Mouse (Mus musculus): ENCODE measurements at regions not wholly inside any gene's neighbourhood (a gene's known extent, or its start where the extent isn't known, plus 50 kb on each side); places are given as distances from the start of the nearest gene placed in this dataset.
A peak's percentile ranks its signal among the peaks of the same experiment; 100 is the strongest.

DNA sequence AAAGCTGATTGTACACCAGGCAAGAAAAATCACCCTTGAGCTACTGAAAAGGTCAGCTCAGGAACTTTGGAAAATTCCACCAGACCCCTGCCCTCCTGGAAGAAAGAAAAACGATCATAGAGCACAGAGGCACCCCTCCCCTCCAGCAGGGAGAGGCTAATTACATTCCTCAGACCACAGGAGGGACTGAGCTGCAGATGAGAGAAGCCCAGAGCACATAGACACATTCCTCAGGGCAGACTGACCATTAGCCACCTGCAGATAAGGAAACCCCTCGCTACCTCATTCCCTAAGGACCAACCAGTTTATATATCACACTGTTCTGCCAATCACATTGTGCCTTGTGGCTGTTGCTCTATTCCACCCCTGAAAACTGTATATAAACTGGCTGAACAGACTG is 230.3 kb downstream of the Parp8 start:
- DNase-seq: no peak

DNA sequence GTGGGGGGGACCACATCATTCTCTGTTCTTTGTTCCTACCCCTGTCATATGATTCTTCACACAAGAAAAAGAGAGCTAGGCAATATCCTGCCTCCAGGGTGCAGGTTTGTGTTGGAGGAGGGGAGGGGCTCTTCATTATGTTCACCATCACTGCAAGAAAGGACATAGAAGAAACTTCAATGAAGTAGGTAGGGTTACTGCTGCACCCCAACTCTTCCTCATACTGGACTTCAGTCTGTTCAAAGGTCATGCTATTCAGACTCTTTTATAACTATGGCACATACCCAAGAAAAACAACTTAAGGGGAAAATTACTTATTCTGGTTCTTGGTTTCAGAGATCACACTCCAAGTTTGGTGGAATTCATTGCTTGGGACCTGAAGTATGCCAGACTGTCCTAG is 243.7 kb downstream of the Parp8 start:
- DNase-seq: no peak

DNA sequence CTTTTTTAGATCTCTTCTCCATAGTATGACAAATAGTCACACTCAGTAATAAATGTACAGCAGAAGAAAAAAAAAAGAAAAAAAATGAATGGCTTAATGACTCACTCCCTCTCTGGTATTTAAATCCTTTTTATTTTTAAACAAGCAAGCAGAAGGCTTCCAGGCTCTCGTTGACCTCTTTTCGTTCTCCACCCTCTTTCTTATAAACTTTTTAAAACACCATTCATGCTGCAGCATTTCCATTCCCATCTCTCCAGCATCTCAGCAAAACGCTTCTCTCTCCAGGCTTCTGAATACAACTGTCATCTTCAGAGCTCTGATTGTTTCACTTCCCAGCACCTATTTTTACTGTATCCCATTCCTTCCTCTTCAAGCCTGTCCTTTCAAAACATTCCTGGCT is 259.8 kb downstream of the Parp8 start:
- no peak for DNase-seq

DNA sequence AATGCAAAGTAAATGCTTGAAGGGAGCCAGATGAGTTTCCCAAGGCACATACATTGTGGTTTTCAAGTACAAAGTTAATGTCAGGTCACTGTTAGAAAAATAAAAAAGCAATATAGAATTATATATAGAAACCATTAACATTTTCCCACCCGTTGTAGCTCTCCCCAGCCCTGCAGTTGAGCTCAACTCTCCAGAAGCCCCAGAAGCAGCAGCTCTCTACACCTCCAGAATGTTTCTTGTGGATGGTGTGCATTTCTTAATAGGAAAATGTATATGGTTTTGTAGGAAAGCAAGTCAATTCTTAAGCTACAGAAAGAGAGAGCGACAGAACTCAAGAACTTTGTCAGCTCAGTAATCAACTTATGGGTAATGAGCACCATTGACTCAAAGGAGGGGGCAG is 265.4 kb downstream of the Parp8 start:
- no peak for DNase-seq

DNA sequence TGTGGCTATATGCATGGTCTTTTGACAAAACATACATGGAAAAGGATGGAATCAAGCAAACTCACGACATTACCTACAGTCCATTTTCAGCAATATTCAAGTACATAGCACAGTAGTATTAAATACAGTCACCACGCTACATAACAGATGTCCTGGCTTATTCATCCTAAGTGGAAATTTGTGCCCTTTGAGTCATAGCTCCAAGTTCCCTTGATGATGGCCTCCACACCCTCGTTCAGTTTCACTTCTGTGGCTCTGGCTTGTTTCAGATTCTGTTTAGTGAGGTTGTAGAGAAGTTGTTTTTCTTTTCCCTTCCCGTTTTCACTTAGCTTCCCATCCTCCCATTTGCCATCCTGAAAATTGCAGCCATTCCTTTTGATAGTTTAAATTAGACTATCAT is 284.5 kb downstream of the Parp8 start:
- DNase-seq: no peak

DNA sequence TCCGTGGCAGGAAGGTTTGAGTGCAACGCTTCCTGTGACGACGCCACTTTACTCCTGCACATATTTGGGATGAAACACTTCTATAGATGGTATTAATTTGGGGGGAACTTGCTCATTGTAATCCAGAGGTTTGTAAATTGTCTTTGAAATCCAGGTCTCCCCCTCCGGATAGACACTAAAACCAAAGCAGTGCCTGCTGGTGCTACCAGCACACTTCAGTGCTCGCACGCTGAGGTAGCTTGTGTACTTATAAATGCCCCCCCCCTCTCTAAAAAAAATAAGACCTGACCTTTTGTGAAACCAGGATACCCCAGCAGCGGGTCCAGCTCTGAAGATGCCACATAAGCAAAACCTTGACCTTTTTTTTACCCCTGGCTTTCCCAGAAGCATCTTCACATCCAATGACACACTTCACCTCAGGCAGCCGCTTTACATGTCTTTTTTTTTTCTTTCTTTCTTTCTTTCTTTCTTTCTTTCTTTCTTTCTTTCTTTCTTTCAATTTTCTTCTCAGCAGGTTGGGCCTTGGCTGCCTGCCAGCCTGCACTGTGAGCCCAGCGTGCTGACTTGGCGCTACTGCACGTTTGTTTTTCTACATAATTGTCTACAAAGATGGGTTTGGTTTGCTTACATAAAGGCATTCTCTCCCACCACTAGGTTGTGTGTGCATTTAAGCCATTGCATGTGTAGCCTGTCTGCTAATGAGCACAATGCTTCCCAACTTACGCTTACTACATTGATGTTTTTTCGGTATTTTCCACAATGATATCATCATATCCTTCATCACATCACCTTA is 301.8 kb downstream of the Parp8 start:
- no peak for DNase-seq

DNA sequence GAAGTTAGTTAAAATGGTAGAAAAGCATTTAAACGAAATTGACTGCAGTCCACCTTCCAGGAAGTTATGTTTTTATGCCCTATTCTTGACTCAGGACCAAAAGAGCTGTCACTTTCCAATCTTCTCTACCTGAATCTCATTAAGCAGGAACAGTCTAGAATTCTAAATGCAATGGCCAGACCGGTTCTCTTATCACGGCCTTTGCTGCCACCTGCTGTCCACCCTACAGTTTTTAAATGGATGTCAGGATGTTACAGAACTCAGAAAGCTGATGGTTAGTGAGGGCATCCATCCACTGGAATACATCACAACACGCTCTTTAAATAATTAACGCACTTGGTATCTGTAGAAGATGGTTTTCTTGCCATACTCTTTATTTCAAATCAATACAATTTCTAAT is 310.5 kb downstream of the Parp8 start:
- peak; percentile 62 for DNase-seq

DNA sequence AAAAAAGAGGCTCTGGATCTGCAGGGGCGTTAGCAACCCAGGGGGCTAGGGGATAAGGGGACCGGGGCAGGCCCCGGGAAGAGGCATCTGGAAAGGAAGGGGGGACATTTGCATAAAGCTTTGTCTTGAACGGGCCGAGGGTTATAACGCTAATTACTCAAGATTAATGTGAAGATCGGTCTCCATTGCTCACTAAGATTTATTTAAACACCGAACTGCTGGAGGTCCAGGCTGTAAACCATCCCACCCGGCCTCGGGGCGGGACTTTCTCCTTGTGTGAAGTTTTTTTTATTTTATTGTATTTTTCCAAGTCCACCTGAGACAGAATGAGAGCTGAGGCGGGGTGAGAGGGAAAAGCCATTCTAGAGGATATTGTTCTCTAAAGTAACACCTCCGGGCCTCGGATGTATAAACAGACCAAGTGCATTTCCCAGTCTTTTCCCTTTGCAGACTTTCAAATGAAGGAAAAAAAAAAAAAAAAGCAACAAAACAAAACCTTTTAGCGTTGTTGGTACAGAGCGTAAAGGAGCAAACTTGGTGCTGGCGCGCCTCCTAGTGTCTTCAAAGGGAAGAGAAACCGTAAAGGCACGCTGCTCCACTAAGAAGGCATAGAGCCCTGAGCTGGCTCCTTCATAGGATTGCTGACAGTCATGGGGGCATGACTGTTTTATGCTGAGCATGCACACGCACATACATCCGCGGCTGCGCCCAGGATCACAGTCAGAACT is 313.3 kb downstream of the Parp8 start:
- DNase-seq: peak; percentile 70

DNA sequence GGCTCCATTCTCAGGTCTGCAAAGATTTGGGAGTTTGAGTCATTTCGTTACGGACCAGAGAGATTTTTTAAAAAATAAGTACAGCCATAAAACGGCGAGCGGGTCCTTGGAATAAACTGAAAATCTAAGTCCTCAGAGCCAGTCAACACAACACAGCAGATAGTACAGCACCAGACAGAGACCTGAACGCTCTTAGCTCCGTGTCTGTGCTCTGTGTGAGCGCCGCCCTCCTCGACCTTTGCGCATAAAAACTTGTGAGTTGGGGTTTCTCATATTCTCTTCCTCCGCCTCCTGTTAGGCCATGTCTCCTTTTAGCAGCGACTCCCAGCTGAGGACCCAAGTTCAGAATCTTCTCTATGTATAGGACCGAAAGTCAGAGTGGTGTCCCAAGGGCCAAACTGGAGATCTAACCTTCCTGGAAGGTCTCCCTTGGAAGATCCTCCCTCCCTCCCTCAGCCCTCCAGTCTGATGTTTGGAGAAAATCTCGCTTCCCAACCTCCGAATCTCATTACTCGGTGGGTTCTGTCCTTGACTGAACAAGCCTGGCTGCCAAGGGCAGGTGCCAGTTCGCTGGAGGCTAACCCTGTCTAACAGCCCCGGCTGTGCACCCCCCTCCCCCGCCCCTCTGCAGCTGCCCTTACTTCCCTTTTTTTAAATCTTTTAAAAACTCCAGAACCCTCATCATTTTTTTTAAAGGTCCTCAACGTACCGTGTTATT is 314.0 kb downstream of the Parp8 start:
- no peak for DNase-seq

DNA sequence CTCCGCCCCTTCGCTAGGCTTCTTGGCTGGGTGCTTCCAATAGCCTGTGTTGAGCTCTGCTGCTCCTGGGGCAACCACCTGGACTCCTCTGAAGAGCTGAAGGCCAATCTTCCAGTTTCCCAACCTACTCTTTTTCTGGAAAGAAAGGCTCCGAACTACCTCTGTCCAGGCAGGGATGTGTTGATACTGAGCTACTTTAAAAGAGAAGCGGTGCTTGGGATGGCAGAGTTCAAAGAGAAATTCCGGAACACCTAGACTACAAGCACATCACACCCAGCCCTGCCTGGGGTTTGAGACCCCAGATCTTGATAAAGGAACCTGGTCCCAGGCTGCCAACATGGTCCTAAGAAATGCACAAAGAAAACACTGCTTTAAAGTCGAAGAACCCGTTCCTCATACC is 315.7 kb downstream of the Parp8 start:
- DNase-seq: no peak

DNA sequence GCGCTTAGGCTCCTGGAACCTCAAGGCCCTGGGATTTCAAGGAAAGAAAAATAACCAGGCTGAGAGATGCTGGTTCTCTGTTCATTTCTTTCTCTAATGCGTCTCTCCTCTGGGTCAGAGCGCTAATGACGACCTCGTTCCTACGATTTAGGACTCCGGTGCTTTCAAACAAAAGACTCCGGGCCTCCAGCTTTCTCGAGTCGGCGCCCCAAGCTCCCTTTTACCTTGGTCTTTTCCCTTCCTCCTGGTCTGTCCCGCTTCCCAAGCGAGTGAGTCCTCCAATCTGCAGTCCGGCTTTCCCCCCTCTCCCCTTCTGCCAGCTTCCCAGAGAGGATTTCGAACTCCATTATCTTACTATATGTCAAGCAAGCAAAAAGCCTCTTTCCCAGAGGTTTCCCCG is 316.5 kb downstream of the Parp8 start:
- DNase-seq: no peak

DNA sequence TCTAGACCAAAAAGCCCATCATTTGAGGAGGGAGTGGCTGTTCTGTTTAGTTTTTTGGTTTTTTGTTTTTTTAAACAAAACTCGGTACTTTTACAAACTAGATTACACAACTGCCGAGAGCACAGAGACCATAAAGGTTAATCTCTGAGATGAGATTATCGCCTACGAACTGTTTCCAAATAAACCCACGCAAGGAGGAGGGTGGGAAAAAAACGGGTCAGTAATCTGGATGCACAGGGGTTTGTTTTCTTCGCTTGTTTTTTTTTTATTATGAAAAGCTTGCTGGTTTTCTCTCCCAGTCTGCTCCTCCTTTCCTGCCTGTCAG is 316.9 kb downstream of the Parp8 start:
- DNase-seq: no peak

DNA sequence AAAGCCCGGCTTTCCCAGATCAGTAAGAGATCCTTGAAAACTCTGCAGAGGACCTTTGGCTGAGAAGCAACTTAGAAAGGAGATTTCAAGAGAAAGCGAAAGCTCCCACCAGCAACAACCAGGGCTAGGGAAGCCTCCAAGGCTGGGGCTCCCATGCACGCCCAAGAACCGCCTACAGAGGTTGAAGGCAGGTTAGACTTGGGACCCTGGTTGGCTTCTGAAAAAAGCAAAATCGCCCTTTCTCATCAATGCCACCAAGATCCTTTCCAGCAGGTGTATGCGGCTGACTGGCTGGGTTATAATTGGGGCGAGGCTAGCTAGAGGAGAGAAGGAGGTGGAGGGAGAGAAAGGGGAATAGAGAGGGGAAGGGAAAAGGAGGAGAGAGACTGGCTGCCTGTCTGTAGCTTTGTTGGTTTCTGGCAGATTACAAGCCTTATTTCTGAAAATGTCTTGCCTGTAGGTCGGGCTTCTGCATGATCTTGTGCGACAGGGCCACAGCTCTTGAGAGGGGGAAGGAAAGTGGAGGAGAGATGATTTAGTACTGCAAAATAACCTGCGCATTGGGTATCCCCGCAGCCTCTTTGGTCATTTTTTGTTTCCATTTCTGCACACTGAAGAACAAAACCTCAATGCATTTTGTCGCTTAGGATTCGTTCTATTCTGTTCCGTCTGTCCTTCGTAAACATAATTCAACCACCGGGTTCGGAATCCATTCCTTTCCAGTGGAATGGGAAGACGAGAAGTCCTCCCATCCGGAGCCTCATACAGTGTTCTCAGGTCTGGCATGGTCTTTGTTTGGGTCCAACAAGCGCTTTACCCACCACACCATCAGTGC is 317.5 kb downstream of the Parp8 start:
- DNase-seq: no peak

DNA sequence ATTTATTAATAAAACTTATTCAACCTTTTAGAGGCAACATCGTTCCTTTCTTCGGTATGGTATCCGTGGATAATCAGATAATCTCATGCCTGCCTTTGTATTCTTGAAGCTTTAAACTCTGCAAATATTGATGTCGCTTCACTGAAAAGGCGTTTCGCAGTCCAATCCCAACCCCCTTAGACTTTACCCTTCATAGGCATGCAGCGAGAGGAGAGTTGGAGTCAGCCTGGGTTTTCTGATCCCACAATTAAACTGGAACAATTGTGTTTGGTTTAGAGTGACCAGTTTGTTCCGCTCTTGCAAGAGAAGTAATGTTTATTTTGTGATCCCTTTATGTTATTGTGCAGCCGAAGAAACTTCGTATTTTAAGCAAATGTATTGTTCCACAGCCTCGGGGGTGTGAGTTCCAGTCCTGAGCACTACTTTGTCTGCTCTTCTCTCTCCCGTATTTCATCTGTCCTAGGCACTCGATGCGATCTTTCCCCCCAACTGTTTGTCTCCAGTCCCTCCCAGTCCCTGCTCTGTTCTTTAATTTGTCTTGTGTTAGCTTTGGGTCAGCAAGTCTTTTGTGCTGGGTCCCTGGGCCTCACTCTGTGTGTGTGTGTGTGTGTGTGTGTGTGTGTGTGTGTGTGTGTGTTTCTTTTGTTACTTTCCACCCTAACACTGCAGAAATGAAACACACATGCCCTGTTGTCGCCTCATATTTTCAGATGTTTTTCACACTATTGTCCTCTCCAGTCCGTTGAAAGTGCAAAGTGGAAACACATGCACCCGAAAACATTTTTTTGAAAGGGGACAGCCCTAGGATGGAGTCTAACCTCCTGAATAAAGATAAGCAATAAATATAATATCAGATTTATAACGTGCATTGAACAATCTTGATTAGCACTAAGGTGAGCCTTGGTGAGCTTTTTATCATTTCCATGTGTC is 318.7 kb downstream of the Parp8 start:
- DNase-seq: no peak

DNA sequence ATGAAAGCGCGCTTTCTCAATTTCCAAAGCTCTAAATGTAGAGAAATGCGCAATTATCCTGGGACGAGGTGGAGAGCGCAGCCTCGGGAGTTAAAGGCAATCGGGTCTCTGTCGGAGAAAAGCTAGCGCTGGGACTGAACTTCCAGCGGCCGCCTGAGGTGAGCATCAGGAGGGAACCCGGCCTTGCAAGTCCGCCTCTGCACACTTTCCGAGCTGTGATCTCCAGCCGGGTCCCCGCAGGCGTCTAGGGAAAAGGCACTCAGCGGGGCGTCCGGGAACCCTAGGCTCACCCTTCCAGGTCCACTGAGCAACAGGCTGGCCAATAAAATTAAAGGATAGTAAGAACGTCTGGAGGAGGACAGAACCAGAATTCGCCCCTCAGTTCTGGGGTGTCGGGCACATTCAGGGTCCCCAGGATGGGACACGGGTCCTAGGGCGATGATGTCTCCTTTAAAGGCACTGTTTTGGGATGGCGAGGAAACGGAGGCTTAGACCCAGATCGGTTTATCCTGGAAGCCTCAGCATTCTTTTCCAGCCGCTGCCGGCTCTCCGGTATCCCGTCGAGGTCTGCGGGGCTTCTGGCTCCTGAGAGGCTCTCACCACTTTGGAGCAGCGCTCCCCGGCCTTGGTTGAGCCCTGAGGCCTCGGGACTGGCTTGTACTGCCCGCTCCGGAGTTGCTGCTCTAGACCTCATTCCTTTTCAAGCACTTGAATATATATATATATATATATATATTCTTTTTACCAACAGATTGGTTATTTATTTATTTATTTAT is 319.5 kb downstream of the Parp8 start:
- peak; percentile 15 for DNase-seq

DNA sequence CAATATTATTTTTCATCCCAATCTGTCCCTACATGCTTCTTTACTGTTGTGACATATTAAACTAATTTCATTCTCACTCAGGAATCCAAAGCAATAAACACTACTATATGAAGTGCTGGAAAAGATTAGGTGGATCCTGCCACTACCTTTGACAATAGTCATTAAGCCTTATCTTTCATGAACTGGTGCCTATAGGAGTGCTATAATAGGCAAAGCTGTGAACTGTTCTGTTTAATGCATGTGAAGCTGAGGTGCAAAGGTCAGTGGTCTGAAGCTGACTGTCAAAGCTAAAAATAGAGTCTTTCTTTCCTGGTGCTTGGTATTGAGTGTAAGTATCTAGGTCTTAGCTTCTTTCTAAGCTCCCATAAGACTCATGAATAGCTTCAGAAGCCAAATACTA is 336.6 kb downstream of the Parp8 start:
- no peak for DNase-seq
